Mouse (Mus musculus) embryonic facial prominence, embryonic 11.5 days (tissue): ENCODE measurements around the gene Pgm5. TPM values are rescaled to one million over a fixed set of nuclear protein-coding genes. Genes with fewer than 3 reads are reported as not detected.
A peak's percentile ranks its signal among the peaks of the same experiment; 100 is the strongest.

Source experiments
- ATAC-seq: fragments of 200-750 bp; cut with Nextera tagmentation; replicated peaks from 2 replicates; pipeline ENCODE4 v1.8.0; 2017; ENCODE audit warnings: low read depth; ENCODE audit not compliant: insufficient number of reproducible peaks, low FRiP score, low TSS enrichment
- DNase-seq: peaks from one replicate; pipeline ENCODE4 v3.0.0-alpha.2; 2015; ENCODE audit warnings: low spot score
- H3K27ac ChIP-seq: fragments of 300-500 bp; sonication (generic); replicated peaks from 2 replicates; pipeline ENCODE4 v1.5.1; 2014; ENCODE audit warnings: mild to moderate bottlenecking, low read depth, low read length, control low read depth
- H3K27me3 ChIP-seq: fragments of 300-500 bp; sonication (generic); 2 replicates; pipeline ENCODE4 v1.6.1; 2014; ENCODE audit warnings: mild to moderate bottlenecking, low read length, moderate library complexity, mixed read lengths; ENCODE audit not compliant: control insufficient read depth, insufficient read depth
- H3K36me3 ChIP-seq: fragments of 300-500 bp; sonication (generic); replicated peaks from 2 replicates; pipeline ENCODE4 v1.6.1; 2014; ENCODE audit warnings: low read depth, mild to moderate bottlenecking, low read length, moderate library complexity, mixed read lengths; ENCODE audit not compliant: control insufficient read depth, insufficient read depth
- H3K4me1 ChIP-seq: fragments of 300-500 bp; sonication (generic); 2 replicates; pipeline ENCODE4 v1.6.1; 2014; ENCODE audit warnings: low read length, mixed read lengths; ENCODE audit not compliant: control insufficient read depth, insufficient read depth
- H3K4me2 ChIP-seq: fragments of 300-500 bp; sonication (generic); 2 replicates; pipeline ENCODE4 v1.6.1; 2014; ENCODE audit warnings: low read depth, mild to moderate bottlenecking, control low read depth, low read length, moderate library complexity
- H3K4me3 ChIP-seq: fragments of 300-500 bp; sonication (generic); 2 replicates; pipeline ENCODE4 v1.5.1; 2014; ENCODE audit warnings: low read depth, low read length, control low read depth
- H3K9ac ChIP-seq: fragments of 300-500 bp; sonication (generic); replicated peaks from 2 replicates; pipeline ENCODE4 v1.6.1; 2014; ENCODE audit warnings: mild to moderate bottlenecking, control low read depth, low read length
- H3K9me3 ChIP-seq: fragments of 300-500 bp; sonication (generic); replicated peaks from 2 replicates; pipeline ENCODE4 v1.6.1; 2016; ENCODE audit warnings: mild to moderate bottlenecking, low read length, inconsistent platforms, mixed read lengths; ENCODE audit not compliant: control insufficient read depth
- WGBS: fragments of 180-500 bp; shearing (Covaris S2); extraction: QIAGEN DNeasy Blood & Tissue Kit; methylation state at CpG from one replicate; pipeline ENCODE4 v1.1.7; 2014; 5-methylcytosine and 5-hydroxymethylcytosine counted together
- polyA plus RNA-seq: library from polyadenylated mRNA; unstranded; fragments of >200 nt; fragmentation: Nextera tagmentation; extraction: Ambion mirVana; gene quantifications from 2 replicates; pipeline ENCODE4 v1.2.1, GENCODE M21; 2014

Gene Pgm5
- polyA plus RNA-seq, 1 experiment from 2014 or later = 1.3 TPM

DNA sequence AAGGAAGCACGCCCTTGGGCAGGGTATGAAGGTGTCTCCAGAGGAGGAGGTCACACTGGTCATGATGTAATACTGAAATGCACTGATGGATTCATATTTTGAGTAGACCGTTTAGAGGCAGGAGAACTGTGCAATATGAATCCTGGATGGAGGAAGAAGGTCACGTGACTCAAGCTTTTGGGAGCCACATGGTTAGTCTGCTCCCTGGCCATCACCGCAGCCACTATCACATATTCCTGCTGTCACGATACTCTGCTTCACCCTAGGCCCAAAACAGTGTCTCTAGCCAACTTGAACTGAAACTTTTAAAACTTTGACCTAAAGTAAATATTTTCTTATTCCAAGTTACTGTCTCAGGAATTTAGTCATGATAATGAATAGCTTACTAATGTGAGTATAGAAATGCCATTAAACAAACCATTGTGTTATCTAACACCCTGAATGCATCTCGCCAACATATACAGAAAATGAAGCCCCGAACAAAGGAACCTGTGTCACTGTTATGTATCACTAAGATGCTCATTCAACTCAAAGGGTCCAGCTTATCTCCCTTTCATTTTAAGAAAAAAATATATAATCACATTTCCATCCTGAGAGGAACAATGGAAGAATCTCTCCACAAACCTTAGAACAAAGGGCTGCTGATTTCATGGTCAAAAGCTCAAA lies 108.6 kb downstream of the Pgm5 start:
- Histone ChIP-seq H3K4me3 (no peak overlapping the region), H3K27ac (no peak overlapping the region), H3K27me3 (no peaks in the 10 kb centered on the region), H3K9me3 (no peaks in the 10 kb centered on the region), H3K4me1 (no peaks in the 10 kb centered on the region), H3K4me2 (no peak overlapping the region), H3K36me3 (no peaks in the 10 kb centered on the region), H3K9ac (no peak overlapping the region)
- DNase-seq (no peak), ATAC-seq (no peak)
- 92% methylated on average over 7 of the region's 7 CpGs for whole genome bisulfite sequencing

DNA sequence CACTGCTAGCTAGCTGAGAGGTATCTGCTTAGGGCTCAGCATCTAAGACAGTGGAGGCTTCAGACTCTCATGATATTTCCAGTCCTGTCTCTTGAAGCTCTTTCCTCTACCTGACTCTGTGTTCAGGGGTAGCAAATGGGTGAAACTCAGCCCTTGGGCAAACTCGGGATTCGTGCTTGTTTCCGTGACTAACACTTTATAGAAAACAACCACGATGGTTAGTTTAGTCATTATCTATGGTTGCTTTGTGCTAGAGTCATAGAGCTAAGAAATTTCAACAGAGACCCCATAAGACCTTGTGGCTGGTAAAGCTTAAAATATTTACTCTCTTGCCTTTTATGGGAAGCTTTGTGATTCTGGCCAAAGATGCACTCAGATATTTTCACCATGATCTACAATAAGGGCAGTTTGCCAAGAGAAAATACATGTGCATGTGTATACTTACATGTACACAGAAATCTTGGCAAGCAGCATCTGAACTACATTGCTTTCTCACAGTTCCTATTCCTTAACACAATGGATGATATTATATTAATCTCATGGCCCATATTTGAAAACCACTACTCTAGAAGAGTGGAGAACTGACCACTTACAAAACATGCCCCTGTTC lies 115.3 kb downstream of the Pgm5 start:
- Histone ChIP-seq H3K36me3 (no peaks in the 10 kb centered on the region), H3K4me3 (no peak overlapping the region), H3K4me1 (no peaks in the 10 kb centered on the region), H3K27me3 (no peaks in the 10 kb centered on the region), H3K27ac (no peak overlapping the region), H3K4me2 (no peak overlapping the region), H3K9me3 (no peaks in the 10 kb centered on the region), H3K9ac (no peak overlapping the region)
- DNase-seq (no peak), ATAC-seq (no peak)
- WGBS = 83% methylated on average over 4 of the region's 4 CpGs

DNA sequence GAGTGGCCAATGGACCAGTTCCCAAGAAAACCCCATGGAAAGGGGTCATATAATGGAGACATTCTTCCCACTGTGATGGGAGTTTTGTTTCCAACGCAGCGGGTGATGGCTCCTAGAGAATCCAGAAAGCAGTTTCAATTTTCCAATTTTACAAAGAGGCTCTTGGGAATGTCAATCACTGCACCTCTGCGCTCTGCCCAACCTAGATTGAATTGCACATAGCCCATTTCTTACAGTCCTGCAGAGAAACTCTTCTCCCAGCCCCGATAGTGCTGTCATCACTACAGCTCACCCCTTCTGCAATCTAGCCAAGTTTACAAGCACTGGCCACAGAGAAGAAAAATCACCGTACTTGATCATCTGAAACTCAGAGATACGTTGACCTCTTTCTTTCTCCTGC lies 119.0 kb downstream of the Pgm5 start:
- 84% methylated on average over 6 of the region's 6 CpGs for WGBS
- H3K4me1 ChIP-seq = no peaks in the 10 kb centered on the region
- H3K27ac ChIP-seq = no peak overlapping the region
- no peaks in the 10 kb centered on the region for H3K27me3 ChIP-seq
- H3K4me3 ChIP-seq = no peak overlapping the region
- H3K36me3 ChIP-seq = no peaks in the 10 kb centered on the region
- no peak for DNase-seq
- no peak overlapping the region for H3K9ac ChIP-seq
- no peak for ATAC-seq
- no peak overlapping the region for H3K4me2 ChIP-seq
- H3K9me3 ChIP-seq = no peaks in the 10 kb centered on the region

DNA sequence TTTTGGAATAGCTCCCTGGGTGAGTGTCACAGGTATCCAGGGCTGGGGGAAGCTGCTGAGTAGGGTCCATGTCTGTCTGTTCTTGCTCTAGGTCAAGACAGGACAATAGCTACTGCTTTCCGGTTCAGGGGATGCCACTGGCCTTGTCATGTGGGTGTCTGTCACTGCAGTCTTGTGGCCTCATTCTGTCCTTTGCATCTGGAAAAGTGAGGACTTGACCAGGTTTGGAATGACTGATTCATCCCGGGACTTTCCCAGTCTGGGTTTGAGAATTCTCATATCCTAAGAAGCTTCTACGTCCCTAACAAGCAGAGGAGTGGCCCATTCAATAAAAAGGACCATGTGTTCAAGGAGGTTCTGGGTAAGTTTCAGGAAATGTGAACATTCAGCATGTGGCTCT lies 122.9 kb downstream of the Pgm5 start:
- Histone ChIP-seq H3K36me3 (no peaks in the 10 kb centered on the region), H3K27ac (no peak overlapping the region), H3K9ac (no peak overlapping the region), H3K4me1 (no peaks in the 10 kb centered on the region), H3K27me3 (no peaks in the 10 kb centered on the region), H3K4me2 (no peak overlapping the region), H3K4me3 (no peak overlapping the region), H3K9me3 (no peaks in the 10 kb centered on the region)
- DNase-seq (no peak), ATAC-seq (no peak)
- 83% methylated on average over 3 of the region's 3 CpGs for WGBS

DNA sequence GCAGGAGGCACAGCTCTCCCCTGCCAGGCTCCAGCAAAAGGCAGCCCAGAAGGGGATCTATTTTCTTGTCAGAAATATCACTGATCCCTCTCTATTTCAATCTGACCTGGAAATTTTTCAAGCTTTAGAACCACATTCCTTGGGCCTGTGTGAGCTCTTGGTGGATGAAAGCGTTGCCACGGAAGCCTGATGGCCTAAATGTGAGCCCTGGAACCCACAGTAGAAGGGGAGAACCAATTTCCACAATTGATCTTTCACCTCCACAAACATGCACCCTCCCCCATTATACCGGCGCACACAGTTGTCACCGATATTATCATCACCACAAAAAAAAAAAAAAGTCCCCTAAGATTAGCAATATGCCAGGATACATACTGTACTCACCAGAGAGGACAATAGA lies 123.6 kb downstream of the Pgm5 start:
- DNase-seq = no peak
- no peaks in the 10 kb centered on the region for H3K36me3 ChIP-seq
- H3K4me3 ChIP-seq = no peak overlapping the region
- no peaks in the 10 kb centered on the region for H3K9me3 ChIP-seq
- H3K4me1 ChIP-seq = no peaks in the 10 kb centered on the region
- H3K27me3 ChIP-seq = no peaks in the 10 kb centered on the region
- H3K4me2 ChIP-seq = no peak overlapping the region
- no peak for ATAC-seq
- H3K9ac ChIP-seq = no peak overlapping the region
- 85% methylated on average over 5 of the region's 5 CpGs for WGBS
- no peak overlapping the region for H3K27ac ChIP-seq

DNA sequence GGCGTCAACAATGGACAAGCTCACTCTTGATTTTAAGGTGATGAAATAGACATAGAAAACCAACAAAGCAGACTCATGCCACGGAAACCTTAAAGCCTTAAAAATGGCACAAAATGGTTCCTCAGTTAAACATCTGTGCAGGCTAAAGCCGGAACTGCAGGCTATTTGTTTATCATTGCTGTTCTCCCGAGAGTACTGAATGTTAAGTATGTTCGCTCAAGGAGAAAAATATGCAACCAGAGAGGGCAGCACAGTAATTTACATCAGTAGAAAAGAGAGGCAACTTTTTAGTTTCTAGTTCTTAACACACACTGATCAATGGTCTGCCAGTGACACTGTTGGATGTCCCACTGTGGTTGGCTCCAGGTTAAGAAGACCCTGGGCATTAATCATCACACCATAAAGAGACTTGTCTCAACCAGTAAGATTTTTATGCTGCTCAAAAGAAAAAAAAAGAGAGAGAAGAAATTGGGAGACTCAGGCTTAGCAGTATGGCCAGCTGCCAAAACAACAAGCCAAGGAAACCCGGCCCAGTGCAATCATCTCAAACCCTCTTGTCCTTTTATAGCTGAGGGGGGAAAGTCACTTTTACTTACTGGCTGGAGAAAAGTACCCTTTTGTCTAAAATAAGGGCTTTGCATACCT lies 126.0 kb downstream of the Pgm5 start:
- no peak overlapping the region for H3K4me3 ChIP-seq
- H3K4me1 ChIP-seq = no peaks in the 10 kb centered on the region
- no peak for DNase-seq
- no peaks in the 10 kb centered on the region for H3K27me3 ChIP-seq
- no peak overlapping the region for H3K27ac ChIP-seq
- WGBS = 56% methylated on average over 6 of the region's 6 CpGs
- no peak overlapping the region for H3K9ac ChIP-seq
- H3K4me2 ChIP-seq = no peak overlapping the region
- ATAC-seq = no peak
- no peaks in the 10 kb centered on the region for H3K36me3 ChIP-seq
- H3K9me3 ChIP-seq = no peaks in the 10 kb centered on the region

DNA sequence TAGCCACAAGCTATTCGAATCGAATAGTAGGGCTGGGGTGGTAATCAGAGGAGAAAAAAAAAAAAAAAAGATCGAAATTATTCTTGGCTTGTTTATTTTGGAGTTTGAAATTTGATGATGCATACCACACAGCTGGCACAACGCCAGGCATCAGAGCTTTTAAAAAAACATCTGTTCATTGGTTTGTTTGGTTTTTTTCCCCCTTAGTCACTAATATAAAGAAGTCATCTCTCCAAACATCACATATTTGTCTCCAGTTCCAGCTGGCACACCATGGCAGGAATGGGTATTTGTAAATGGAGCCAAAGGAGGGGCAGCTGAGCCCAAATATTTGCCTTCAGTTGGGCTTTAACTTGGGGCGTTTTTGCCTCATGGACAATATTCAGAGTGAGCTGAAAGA lies 131.0 kb downstream of the Pgm5 start:
- Histone ChIP-seq H3K4me1 (no peaks in the 10 kb centered on the region), H3K4me3 (no peak overlapping the region), H3K4me2 (no peak overlapping the region), H3K9ac (no peak overlapping the region), H3K27ac (no peak overlapping the region), H3K36me3 (no peaks in the 10 kb centered on the region), H3K27me3 (no peaks in the 10 kb centered on the region), H3K9me3 (no peaks in the 10 kb centered on the region)
- no peak for ATAC-seq
- DNase-seq = peak; percentile 36
- 61% methylated on average over 5 of the region's 5 CpGs for WGBS

DNA sequence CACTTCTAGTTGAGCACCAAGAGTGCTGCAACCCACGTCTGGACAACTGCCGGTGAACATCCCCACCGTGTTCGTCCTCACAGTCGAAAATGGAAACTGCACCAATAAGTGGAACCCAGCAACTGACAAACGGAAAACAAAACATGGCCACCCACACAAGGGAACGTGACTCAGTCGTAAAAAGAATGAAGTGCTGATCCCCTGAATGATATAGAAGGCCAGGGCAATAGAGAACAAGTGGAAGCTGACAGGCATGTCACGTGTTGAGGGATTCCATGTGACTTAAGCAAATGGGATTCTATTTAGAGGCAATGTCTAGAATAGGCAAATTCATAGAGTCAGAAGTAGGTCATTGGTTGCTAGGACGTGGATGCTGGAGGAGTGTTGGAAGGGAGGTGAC lies 137.3 kb downstream of the Pgm5 start:
- ATAC-seq = no peak
- no peaks in the 10 kb centered on the region for H3K36me3 ChIP-seq
- no peaks in the 10 kb centered on the region for H3K9me3 ChIP-seq
- DNase-seq = no peak
- no peak overlapping the region for H3K4me2 ChIP-seq
- no peak overlapping the region for H3K27ac ChIP-seq
- no peaks in the 10 kb centered on the region for H3K4me1 ChIP-seq
- H3K4me3 ChIP-seq = no peak overlapping the region
- WGBS = 85% methylated on average over 10 of the region's 10 CpGs
- no peaks in the 10 kb centered on the region for H3K27me3 ChIP-seq
- H3K9ac ChIP-seq = no peak overlapping the region
